Mouse (Mus musculus) liver, embryonic 12.5 days (tissue): ENCODE measurements around the gene Cbx7. TPM values are rescaled to one million over a fixed set of nuclear protein-coding genes. Genes with fewer than 3 reads are reported as not detected.
A peak's percentile ranks its signal among the peaks of the same experiment; 100 is the strongest.
"Not testable (repeated sequence)": the region's sequence is repeated elsewhere in the genome, so short reads cannot be mapped to it uniquely, and the experiment has no call there.

ENCODE experiments used
- ATAC-seq: fragments of 200-750 bp; cut with Nextera tagmentation; 2 replicates; pipeline ENCODE4 v1.8.0; 2017; ENCODE audit warnings: moderate number of reproducible peaks, mild to moderate bottlenecking, moderate library complexity
- H3K27ac ChIP-seq: fragments of 300-500 bp; sonication (generic); 2 replicates; pipeline ENCODE4 v1.5.1; 2016; ENCODE audit warnings: mild to moderate bottlenecking
- H3K27me3 ChIP-seq: fragments of 300-500 bp; sonication (generic); replicated peaks from 2 replicates; pipeline ENCODE4 v1.6.1; 2016; ENCODE audit warnings: mild to moderate bottlenecking, moderate library complexity
- H3K36me3 ChIP-seq: fragments of 300-500 bp; sonication (generic); 2 replicates; pipeline ENCODE4 v1.6.1; 2016; ENCODE audit warnings: mild to moderate bottlenecking, moderate library complexity
- H3K4me1 ChIP-seq: fragments of 300-500 bp; sonication (generic); 2 replicates; pipeline ENCODE4 v1.6.1; 2016
- H3K4me2 ChIP-seq: fragments of 300-500 bp; sonication (generic); 2 replicates; pipeline ENCODE4 v1.6.1; 2016; ENCODE audit warnings: mild to moderate bottlenecking, moderate library complexity
- H3K4me3 ChIP-seq: fragments of 300-500 bp; sonication (generic); 2 replicates; pipeline ENCODE4 v1.5.1; 2016; ENCODE audit warnings: mild to moderate bottlenecking, moderate library complexity
- H3K9ac ChIP-seq: fragments of 300-500 bp; sonication (generic); 2 replicates; pipeline ENCODE4 v1.6.1; 2016; ENCODE audit warnings: mild to moderate bottlenecking, moderate library complexity
- H3K9me3 ChIP-seq: fragments of 300-500 bp; sonication (generic); replicated peaks from 2 replicates; pipeline ENCODE4 v1.6.1; 2016; ENCODE audit warnings: mild to moderate bottlenecking, moderate library complexity
- WGBS: fragments of 180-500 bp; shearing (Covaris S2); methylation state at CpG from one replicate; pipeline ENCODE4 v1.1.7; 2016; ENCODE audit not compliant: insufficient replicate concordance; 5-methylcytosine and 5-hydroxymethylcytosine counted together
- polyA plus RNA-seq: library from polyadenylated mRNA; unstranded; fragments of >200 nt; fragmentation: Nextera tagmentation; extraction: Ambion mirVana; gene quantifications from 2 replicates; pipeline ENCODE4 v1.2.1, GENCODE M21; 2016

Gene Cbx7
- polyA plus RNA-seq, 1 experiment from 2014 or later = 2.0 TPM

DNA sequence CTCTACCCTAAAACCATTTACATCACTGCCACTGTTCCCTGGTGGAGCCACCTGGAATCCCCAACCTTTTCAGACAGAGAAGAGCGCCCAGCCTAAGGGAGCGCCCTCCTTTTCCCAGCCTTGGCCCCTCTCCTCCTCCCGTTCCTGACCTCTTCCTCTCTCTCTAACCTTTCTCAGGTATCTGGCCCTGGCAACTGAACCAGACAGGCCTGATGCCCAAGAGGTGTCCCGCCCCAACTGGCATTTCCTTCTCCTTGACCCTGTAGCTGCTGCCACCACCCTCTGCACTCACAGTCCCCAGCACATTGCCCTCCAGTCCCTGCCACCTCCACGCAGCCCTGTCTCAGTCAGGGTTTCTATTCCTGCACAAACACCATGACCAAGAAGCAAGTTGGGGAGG is 26.0 kb downstream of the Cbx7 start:
- Histone ChIP-seq H3K36me3 (no peaks in the 10 kb centered on the region), H3K4me1 (peaks cover 5% of the 10 kb centered on the region; the same call in 1 of the 2 replicates), H3K27me3 (peaks cover 30% of the 10 kb centered on the region), H3K4me2 (no peak overlapping the region), H3K4me3 (no peak overlapping the region), H3K27ac (no peak overlapping the region), H3K9ac (no peak overlapping the region), H3K9me3 (no peaks in the 10 kb centered on the region)
- 68% methylated on average over 5 of the region's 5 CpGs for WGBS
- no peak for ATAC-seq

DNA sequence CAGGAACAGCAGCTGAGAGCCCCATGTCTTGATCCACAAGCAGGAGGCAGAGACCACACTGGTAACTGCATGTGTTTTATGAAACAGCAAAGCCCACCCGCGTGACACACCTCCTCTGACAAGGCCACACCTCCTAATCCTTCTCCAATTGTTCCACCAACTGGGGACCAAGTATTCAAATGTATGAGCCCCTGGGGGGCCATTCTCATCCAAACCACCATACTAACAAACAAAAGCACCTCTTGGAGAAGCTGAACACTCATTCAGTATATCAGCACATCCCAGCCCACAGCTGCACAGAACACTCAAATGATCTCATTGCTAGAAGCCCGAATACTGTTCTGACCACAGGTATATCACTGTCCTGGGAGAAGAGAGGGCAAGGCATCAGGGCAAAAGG is 27.3 kb downstream of the Cbx7 start:
- 0 out of 2 replicates have a peak, but pooled peaks cover 2% of the 10 kb centered on the region for H3K4me1 ChIP-seq
- H3K4me2 ChIP-seq = no peak overlapping the region
- no peak for ATAC-seq
- 73% methylated on average over 3 of the region's 3 CpGs for WGBS
- H3K4me3 ChIP-seq = no peak overlapping the region
- H3K27me3 ChIP-seq = peaks cover 34% of the 10 kb centered on the region
- no peak overlapping the region for H3K9ac ChIP-seq
- no peak overlapping the region for H3K27ac ChIP-seq
- no peaks in the 10 kb centered on the region for H3K36me3 ChIP-seq
- no peaks in the 10 kb centered on the region for H3K9me3 ChIP-seq

DNA sequence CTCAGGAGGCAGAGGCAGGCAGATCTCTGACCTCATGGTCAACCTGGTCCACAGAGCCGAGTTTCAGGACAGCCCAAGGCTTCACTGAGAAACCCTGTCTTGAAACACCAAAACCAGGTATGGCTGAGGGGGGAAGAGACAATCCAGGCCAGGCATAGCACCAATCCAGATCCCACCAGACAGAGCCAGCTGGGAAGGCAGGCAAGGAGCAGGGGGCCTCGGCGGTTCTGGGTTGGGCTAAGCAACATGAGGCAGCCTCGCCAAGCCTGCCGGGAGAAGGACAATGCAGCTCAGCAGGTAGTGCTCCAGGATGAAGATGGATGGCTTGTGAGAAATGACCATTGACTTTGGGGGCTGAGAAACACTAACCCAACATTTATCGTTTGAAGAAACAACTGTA is 28.4 kb downstream of the Cbx7 start:
- Histone ChIP-seq H3K27me3 (peaks cover 37% of the 10 kb centered on the region), H3K4me2 (no peak overlapping the region), H3K4me1 (0 out of 2 replicates have a peak, but pooled peaks cover 2% of the 10 kb centered on the region), H3K4me3 (no peak overlapping the region), H3K27ac (no peak overlapping the region), H3K36me3 (no peaks in the 10 kb centered on the region), H3K9ac (no peak overlapping the region), H3K9me3 (no peaks in the 10 kb centered on the region)
- ATAC-seq = no peak
- WGBS = 83% methylated on average over 6 of the region's 6 CpGs

DNA sequence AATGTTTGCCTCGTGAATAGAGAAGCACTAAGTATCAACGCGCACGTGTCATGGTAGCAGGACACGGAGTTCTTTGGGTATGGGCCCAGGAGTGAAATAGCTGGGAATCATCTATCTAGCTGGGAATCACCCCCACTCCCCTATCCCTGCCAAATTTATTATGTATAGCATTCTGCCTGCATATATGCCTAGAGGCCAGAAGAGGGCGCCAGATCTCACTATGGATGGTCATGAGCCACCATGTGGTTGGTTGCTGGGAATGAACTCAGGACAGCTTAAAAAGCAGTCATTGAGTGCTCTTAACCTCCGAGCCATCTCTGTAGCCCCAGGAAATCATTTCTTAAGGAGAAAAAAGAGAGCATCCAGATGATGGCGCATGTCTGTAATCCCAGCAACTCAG is 30.0 kb downstream of the Cbx7 start:
- Histone ChIP-seq H3K4me2 (no peak overlapping the region), H3K9ac (no peak overlapping the region), H3K4me3 (no peak overlapping the region), H3K27ac (no peak overlapping the region), H3K36me3 (no peaks in the 10 kb centered on the region), H3K9me3 (no peaks in the 10 kb centered on the region), H3K27me3 (peaks cover 47% of the 10 kb centered on the region), H3K4me1 (no peaks in the 10 kb centered on the region)
- WGBS = 16% methylated on average over 8 of the region's 8 CpGs
- no peak for ATAC-seq

DNA sequence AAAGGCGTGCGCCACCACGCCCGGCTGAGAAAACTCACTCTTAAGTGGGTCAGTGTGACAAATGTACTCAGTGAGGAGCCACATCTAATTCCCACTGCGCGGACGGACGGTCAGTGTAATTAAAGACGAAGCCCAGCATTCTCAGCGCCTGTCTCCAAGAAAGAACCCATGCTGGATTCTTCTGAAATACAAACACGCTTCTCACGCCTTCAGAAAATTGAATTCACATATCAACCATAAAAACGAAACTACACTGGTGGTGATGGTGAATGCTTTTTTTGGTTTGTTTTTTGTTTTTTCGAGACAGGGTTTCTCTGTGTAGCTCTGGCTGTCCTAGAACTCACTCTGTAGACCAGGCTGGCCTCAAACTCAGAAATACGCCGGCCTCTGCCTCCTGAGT is 31.0 kb downstream of the Cbx7 start:
- 81% methylated on average over 16 of the region's 16 CpGs for WGBS
- no peak overlapping the region for H3K4me2 ChIP-seq

DNA sequence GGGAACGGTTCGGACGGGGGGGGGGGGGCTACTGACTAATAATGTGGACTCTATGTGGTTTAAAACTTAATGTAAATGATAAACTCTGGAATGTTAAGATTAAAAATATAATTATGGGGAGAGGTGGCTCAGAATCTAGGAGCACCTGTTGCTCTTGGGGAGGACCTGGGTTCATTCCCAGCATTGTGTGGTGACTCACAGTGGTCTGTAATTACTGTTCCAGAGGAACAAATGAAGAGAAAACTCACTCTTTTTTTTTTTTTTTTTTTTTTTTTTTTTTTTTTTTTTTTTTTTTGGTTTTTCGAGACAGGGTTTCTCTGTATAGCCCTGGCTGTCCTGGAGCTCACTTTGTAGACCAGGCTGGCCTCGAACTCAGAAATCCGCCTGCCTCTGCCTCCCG is 31.4 kb downstream of the Cbx7 start:
- not testable (repeated sequence) for H3K4me2 ChIP-seq, H3K9me3 ChIP-seq, ATAC-seq, H3K27ac ChIP-seq, H3K4me1 ChIP-seq, H3K9ac ChIP-seq, H3K4me3 ChIP-seq, H3K36me3 ChIP-seq
- 70% methylated on average over 6 of the region's 7 CpGs for WGBS
- H3K27me3 ChIP-seq = peaks cover 53% of the 10 kb centered on the region

More for the DNA sequence above, 31.0 kb downstream of the Cbx7 start:
- H3K27ac ChIP-seq = no peak overlapping the region
- H3K4me1 ChIP-seq = no peaks in the 10 kb centered on the region
- no peaks in the 10 kb centered on the region for H3K36me3 ChIP-seq
- peaks cover 53% of the 10 kb centered on the region for H3K27me3 ChIP-seq
- H3K9me3 ChIP-seq = no peaks in the 10 kb centered on the region
- H3K9ac ChIP-seq = no peak overlapping the region
- H3K4me3 ChIP-seq = no peak overlapping the region
- ATAC-seq = no peak

DNA sequence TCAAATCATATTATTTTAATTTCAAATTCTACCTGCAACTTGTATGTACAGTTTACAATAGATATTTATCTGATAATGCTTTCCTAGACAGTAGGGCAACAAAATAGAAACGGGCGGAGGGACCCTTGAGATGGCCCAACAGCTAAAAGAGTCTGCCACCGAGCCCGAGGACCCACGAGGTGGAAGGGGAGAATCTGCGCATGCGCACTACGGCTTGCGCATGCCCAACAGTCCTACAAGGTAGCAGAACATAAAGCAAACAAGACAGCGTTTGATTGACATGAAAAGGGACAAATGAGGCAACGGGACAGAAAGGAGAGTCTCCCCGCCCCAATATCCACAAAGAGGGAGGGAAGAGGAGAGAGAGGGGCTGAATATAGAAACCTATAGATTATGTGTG is 31.9 kb downstream of the Cbx7 start:
- no peak for ATAC-seq
- H3K4me1 ChIP-seq = peaks cover 2% of the 10 kb centered on the region; the same call in 1 of the 2 replicates
- H3K4me2 ChIP-seq = no peak overlapping the region
- H3K9me3 ChIP-seq = no peaks in the 10 kb centered on the region
- no peak overlapping the region for H3K9ac ChIP-seq
- WGBS = 78% methylated on average over 12 of the region's 12 CpGs
- H3K4me3 ChIP-seq = no peak overlapping the region
- H3K27me3 ChIP-seq = peaks cover 54% of the 10 kb centered on the region
- no peak overlapping the region for H3K27ac ChIP-seq
- H3K36me3 ChIP-seq = no peaks in the 10 kb centered on the region

DNA sequence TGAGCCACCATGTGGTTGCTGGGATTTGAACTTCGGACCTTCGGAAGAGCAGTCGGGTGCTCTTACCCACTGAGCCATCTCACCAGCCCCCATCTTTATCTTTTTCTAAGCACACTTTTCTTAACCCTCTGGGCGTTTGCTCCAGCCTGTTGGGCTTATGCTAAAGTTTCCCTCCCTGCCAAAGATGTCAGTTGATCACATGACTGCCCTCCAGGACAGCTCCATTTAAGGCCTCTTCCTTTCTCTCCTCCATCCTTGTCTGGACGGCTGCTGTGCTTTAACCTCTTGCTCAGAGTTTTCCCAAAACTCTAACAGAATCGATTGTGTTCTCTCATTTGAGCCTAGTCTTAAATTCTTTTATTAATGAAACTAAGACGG is 34.6 kb downstream of the Cbx7 start:
- H3K4me3 ChIP-seq = no peak overlapping the region
- H3K36me3 ChIP-seq = no peaks in the 10 kb centered on the region
- WGBS = 56% methylated on average over 7 of the region's 7 CpGs
- no peak for ATAC-seq
- H3K27me3 ChIP-seq = peaks cover 77% of the 10 kb centered on the region
- H3K9ac ChIP-seq = no peak overlapping the region
- no peak overlapping the region for H3K4me2 ChIP-seq
- H3K4me1 ChIP-seq = peaks cover 26% of the 10 kb centered on the region
- H3K27ac ChIP-seq = no peak overlapping the region
- no peaks in the 10 kb centered on the region for H3K9me3 ChIP-seq

DNA sequence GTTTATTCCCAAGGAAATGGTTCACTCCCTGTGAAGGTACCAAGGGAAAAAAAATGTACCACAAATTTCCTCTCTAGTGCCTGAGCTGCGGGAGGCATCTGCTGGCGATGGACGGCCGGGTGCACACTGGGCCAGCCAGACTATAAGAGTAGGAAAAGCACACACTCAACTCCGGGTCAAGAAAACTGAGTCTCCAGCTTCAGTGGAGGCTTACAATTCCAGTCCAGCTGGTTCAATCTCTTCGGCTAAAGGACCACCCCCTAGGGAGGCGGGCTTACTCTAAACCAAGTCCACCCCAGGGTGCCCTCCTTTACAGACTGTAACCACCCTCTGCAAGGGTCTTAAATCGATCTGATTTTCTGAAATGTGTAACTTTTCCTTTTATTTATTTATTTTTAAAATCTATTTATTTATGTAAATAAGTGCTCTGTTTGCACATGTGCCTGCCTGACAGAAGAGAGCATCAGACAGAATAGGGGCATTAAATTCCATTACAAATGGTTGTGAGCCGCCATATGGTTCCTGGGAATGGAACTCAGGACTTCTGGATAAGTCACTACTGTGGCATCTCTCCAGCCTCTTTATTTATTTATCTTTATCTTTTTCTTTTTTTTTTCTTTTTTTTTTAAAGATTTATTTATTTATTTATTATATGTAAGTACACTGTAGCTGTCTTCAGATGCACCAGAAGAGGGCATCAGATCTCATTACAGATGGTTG is 35.1 kb downstream of the Cbx7 start:
- no peak overlapping the region for H3K9ac ChIP-seq
- no peaks in the 10 kb centered on the region for H3K9me3 ChIP-seq
- no peak for ATAC-seq
- H3K36me3 ChIP-seq = no peaks in the 10 kb centered on the region
- WGBS = 45% methylated on average over 9 of the region's 9 CpGs
- no peak overlapping the region for H3K4me3 ChIP-seq
- H3K4me2 ChIP-seq = no peak overlapping the region
- H3K4me1 ChIP-seq = peaks cover 26% of the 10 kb centered on the region
- no peak overlapping the region for H3K27ac ChIP-seq
- H3K27me3 ChIP-seq = peaks cover 80% of the 10 kb centered on the region

DNA sequence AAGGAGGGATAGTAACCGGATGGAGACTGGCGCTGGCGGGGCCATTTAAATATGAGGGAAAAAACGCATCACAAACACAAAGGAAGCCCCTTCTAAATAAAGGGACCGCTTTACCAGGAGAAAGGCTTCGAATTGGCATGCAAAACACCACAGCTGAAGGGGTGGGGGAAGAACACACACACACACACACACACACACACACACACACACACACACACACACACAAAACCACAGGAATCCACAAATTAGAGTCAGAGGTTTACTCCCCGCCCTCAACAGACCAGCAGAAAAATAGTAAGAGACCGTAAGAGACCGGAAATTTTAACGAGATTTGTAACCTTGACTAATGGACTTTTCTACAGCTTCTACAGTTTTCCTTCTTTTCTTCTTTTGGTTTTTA is 36.1 kb downstream of the Cbx7 start:
- H3K4me2 ChIP-seq = no peak overlapping the region
- ATAC-seq = no peak
- no peaks in the 10 kb centered on the region for H3K36me3 ChIP-seq
- peaks cover 79% of the 10 kb centered on the region for H3K27me3 ChIP-seq
- no peak overlapping the region for H3K9ac ChIP-seq
- WGBS = 7% methylated on average over 10 of the region's 10 CpGs
- peaks cover 26% of the 10 kb centered on the region for H3K4me1 ChIP-seq
- no peak overlapping the region for H3K4me3 ChIP-seq
- no peaks in the 10 kb centered on the region for H3K9me3 ChIP-seq
- H3K27ac ChIP-seq = no peak overlapping the region

DNA sequence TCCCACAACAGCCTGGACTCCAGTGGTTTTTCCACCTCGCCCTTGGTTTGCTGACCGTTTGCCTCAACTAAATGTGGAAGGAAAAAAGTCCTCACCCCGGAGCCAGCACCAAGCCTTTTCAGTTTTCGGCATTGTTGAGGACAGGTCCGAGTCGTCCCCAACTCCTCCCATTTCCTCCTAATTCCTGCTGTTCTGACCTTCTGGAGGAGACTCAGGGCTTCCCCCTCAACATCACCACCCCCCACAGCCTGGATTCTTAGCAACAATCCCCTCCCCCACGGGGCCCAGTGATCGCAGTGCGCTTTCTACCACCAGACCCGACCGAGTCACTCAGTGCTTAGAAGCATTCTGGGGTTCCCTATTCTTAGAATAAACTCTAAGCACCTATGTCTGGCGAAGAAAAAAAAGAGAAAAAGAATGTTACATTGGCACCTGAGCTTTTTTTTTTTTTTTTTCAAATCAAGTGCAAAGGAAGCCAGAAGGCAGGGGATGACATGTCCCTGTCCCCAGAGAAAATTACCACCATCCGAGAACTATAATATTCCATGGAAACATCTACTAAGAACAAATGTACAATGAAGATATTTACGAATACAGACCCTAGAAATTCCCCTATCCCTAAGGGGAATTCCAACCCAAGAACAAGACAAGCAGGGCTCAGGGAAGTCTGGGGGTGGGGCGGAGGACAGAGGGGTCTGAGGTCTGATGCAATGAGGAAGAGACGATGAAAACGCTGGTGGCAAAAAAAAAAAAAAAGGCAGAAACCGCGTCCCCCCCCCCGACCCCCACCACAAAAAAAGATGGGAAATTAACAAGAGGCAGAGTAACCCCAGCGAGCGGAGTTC is 37.0 kb downstream of the Cbx7 start:
- Histone ChIP-seq H3K4me2 (peak overlapping the region; percentile 97), H3K4me1 (peaks cover 34% of the 10 kb centered on the region), H3K27ac (no peak overlapping the region), H3K9ac (0 out of 2 replicates have a peak overlapping the region, but pooled peaks have one; percentile 3), H3K9me3 (no peaks in the 10 kb centered on the region), H3K4me3 (peak overlapping the region; percentile 25), H3K27me3 (peaks cover 73% of the 10 kb centered on the region), H3K36me3 (no peaks in the 10 kb centered on the region)
- WGBS = 4% methylated on average over 22 of the region's 22 CpGs
- ATAC-seq = no peak

DNA sequence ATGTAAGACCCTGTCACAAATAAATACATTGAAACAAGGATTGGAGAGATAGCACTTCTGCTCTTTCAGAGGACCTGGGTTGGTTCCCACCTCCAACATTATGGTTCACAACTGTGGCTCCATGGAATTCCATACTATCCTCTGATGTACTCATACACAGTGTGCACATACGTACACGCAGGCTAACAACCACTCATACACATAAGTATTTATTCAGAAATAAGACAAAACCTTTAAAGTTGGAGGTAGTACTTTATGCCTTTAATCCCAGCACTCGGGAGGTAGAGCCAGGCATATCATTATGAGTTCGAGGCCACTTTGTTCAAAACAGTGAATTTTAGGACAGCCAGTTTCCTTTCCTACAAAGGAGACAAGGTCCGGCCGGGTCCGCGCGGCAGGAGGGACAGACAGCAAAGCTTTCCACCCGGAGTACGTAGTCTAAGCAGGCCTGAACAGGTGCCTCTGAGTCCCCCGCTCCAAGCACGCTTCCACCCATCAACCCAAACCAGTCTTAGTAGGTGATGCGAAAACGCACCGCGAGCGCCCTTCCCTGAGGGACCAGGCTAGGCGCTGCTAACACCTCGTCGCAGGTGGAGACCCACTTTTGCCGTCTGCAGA is 37.8 kb downstream of the Cbx7 start:
- ATAC-seq = no peak
- Histone ChIP-seq H3K4me1 (peaks cover 42% of the 10 kb centered on the region), H3K9me3 (no peaks in the 10 kb centered on the region), H3K27ac (no peak overlapping the region), H3K4me3 (peak overlapping the region; percentile 76), H3K9ac (0 out of 2 replicates have a peak overlapping the region, but pooled peaks have one; percentile 3), H3K27me3 (peaks cover 71% of the 10 kb centered on the region), H3K4me2 (peak overlapping the region; percentile 97), H3K36me3 (no peaks in the 10 kb centered on the region)
- 9% methylated on average over 22 of the region's 22 CpGs for whole genome bisulfite sequencing
